Mouse (Mus musculus): ENCODE results near the gene Cyp26c1.

Cyp26c1 gene

DNA sequence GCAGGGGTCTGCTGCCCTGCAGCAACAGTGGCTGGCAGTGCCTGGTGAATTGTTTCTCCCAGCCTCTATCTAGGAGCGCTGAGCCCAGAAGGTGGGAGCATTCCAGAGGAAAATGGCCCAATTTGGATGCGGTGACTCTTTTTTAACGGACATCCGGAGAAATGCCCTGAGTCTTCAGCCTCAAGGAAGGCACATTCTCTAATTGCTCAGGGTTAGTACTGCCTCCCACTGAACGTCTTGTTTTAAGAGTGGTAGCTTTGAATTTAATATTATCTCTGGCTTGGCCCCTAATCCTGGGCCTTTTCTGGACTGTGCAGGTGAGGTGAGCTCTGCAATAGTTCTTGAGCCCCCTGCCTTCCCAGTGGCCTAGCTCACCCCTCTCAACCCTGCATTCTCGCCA, at the start of gene Cyp26c1:
Gene Cyp26c1, plus strand, starts transcription at position 301 of the 400 bp plus-strand sequence.
- DNase-seq = no peak

DNA sequence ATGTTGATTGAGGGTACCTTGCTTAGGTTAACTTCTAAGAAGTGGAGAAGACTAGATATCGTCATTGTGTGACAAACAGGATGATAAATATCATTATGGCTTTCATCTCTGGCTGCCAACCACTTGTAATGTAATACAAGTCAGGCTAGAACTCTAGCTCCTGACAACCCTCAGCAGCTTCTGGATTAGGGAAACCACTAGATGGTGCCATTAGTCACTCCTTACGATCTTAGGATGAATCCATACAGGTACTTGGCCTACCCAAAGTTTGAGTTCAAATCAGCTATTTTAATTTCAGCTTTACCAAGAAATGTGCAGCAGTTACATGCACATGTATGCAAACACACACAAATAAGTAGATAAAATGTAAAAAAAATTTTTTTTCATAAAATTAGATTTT, 37.4 kb upstream of the Cyp26c1 start:
- no peak for DNase-seq

DNA sequence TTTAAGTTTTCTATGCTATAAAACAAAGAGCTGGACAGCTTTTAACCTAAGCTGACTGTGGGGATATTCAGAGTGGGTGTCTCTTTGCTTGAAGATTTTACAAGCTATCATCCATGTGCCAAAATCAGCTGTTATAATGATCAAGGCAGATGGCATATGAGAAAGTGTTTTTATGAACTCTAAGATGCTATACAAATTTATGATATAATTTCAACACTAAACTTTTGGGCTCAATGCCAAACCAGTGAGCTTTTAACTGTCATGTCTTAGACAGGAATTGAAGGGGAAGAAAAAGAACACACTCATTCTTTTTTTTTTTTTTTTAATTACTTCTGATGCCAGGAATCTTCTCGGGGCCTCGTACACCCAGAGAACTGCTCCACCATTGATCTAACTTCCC, 34.9 kb upstream of the Cyp26c1 start:
- DNase-seq = no peak

DNA sequence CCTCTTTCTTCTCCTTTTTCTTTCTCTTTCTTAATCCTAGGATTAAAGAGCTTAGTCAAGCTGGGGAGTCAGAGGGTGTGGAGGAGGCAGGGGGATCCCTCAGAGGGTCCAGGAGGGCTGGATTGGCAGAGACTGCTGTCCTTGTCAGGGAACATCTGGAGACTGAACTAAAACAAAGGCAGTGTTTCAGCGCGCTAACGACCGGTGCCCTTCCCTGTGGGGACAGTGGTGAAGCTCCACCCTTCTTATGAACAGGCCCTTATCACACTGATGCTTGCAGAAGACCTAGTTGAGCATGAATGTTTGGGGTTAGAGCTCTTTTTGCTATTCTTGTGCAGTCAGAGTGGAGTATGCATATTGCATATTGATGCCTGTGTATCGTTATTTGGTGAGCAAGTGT, 31.4 kb upstream of the Cyp26c1 start:
- DNase-seq = no peak

DNA sequence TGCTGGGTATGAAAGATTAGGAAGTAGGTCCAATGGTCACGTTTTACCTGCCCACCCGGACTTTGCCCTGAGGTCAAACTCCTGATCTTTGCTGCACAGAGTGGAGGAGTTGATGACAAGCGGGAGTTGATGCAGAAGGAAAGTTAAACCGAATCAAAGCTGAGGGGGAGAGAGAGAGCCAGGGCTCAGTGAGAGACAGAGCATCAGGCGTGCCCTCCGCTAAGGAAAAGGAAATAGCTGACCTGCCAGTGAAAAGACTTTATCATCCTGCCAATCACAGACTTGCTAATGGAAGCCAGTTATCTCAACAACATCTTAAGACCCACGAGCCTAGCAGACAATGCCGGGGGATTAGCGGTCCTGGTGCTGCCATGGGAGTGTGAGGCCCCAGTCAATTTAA, 28.9 kb upstream of the Cyp26c1 start:
- peak; percentile 58 for DNase-seq

DNA sequence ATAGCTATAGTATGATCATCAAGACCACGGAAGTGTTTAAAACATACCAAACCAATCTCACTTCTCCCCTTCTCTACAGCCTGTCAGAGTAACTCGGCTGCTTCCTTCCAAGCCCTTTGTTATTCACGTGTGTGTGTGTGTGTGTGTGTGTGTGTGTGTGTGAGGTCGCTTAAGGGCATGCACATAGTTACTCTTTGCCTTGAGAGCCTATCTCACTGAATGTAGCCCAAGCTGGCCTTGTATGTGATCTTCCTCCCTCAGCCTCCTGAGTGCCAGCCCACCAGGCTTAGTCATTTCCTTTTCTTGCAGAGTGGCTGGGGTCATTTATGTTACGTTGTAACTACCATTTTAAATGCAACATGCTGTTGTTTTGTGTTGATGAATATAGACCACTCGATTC, 20.1 kb upstream of the Cyp26c1 start:
- DNase-seq = no peak

DNA sequence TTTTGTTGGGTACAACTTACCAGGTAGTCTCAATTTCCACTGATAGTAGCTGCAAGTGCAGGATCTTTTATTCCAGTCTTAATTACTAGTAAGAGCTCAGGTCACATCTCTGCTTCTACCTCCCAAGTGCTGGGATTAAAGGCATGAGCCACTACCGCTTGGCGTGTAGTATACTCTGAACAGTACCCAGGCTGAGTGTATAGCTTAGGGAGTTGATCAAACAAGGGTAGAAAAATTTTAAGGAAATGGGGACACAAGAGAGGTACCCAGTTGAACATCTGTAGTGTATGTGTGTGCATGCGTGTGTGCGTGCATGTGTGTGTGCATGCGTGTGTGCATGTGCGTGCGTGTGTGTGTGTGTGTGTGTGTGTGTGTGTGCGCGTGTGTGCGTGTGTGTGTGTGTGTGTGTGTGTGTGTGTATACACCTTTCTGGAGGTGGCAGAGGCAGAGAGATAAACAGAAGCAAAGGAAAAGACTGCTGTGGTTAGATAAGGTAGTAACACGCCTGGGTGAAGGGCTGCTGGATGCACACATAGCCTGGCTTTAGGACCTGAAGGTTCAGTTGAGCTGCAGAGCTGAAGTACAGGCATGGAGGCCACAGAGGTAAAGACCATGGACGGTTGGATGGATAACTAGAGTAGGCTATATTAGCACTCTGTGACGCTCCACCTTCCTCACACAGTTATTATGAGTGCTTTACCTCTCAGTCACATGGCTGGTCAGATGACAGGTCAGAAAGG, 17.4 kb upstream of the Cyp26c1 start:
- DNase-seq = no peak

DNA sequence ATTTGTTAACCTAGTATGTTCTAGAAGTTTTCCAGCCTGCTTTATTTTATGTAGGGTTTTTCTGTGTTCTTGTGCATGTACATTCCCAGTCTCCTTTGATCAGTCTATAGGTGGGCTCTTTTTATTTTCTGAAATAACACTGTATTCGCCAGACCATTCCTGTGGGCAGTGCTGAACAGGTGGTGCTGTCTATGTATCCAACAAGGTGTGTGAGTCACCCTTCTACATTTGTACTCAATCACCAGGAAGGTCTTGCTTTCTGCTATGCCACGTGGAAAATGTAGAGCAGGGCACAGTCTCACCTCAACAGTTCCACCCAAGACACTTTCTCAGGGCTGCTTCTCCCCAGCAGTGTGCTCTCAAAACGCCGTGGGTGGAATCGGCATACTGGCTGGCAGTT, 16.7 kb upstream of the Cyp26c1 start:
- no peak for DNase-seq

DNA sequence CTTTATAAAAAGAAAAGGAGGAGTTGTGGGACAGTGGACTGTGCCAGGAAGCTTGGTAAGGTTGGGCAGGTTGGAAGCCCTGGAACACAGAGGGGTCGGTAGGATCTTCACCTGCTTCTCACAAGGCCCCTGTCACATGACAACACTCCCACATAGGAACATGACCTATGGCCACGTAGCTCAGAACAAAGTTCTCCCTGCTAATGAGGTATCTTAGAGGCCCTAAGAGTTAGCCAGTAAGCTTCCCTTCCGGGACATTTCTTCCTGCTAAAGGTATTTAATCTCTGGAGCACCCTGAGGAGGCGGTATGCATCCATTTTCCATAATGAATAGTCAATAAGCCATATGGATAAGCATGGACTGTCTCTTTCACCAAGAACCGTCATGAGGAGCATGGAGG, 15.9 kb upstream of the Cyp26c1 start:
- DNase-seq = peak; percentile 18

DNA sequence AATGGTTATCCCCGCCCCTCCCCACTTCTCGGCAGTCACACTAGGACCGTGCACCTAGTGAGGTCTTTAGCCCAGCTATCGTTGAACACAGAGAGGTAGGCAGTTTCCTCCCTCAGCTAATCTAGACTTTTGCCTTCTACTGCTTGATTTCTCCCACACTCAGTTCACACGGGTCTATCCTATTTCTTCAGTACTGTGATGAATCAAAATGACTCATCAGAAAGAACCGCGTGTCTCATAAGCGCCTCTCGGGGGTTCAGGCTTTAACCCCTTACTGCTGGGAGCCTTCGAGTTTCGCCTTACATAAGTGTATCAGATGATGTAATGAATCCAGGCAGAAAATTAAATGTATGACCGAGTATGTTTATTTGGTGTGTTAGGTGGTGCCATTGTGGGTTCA, 12.0 kb upstream of the Cyp26c1 start:
- no peak for DNase-seq

DNA sequence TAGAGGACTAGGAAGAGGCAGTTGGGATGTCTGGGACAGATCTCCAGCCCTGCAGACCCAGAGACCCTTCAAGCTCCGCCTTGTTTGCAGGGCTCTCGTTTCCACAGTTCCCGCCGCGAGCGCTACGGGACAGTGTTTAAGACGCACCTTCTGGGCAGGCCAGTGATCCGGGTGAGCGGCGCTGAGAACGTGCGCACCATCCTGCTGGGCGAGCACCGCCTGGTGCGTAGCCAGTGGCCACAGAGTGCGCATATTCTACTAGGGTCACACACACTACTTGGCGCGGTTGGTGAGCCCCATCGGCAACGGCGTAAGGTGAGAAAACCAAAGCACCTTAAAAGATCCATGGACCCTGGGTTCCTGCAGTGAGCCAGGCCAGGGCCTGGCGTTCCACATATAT, 966 bp downstream of the Cyp26c1 start:
- DNase-seq = no peak

DNA sequence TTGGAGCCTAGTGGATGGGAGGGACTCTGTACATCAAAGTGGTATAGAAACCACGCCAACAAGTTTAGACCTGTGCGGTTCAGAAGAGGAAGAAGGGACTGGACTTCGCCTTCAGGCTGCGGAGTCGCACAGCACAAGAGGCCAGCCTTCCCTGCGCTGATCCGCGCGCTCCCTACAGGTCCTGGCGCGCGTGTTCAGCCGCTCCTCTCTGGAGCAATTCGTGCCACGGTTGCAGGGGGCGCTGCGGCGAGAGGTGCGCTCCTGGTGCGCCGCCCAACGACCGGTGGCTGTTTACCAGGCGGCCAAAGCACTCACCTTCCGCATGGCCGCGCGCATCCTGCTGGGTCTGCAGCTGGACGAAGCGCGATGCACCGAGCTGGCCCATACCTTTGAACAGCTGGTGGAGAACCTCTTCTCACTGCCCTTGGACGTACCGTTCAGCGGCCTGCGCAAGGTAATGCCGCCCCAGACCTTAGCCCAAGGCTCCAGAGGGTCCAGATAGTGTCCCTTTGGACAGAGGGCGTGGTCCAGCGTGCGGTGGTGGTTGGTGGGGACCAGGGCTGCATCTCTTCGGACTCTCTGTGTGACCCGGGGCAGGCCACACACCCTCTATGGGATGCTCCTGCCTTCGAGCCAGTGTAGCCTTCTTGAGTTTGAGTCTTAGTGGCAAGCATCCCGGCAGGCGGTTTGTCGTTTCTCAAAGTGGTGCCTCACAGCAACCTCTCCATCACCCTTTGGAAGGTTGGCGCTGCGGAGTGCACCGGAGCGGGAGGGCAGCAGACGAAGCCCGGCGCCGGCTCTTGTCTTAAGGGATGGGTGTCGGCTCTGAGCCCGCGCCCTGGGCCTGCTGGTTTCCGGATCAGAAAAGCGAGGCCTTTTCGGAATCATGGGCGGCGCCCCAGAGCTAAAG, 1.8 kb downstream of the Cyp26c1 start:
- DNase-seq = peak; percentile 43

DNA sequence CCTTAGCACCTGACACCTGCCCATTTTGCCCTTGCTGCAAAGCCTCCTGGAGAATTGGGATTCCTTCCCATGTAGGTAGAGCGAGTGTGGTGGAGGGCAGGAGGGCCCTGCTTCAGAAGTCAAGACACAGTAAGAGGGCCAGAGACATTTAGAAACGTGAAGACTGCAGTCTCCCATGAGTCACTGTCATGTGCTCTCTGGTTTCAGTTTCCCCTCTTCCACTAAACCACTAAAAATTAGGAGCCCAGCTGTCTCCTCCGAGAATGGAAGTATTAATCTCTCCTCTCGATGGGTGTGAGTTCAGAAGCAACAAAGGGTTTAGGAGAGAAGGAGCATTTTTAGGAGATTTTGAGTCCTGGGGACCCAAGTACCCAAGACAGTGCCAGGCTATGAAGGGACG, 4.1 kb downstream of the Cyp26c1 start:
- no peak for DNase-seq

DNA sequence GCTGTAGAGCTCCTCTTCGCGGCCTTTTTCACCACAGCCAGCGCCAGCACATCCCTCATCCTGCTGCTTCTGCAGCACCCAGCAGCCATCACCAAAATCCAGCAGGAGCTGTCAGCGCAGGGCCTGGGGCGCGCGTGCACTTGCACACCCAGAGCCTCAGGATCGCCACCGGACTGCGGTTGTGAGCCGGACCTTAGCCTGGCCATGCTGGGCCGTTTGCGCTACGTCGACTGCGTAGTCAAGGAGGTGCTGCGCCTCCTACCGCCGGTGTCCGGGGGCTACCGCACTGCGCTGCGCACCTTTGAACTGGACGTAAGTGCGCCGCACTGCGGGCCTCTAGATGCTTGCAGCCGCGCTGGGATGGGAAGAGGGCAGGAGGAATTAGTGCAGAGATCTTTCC, 5.3 kb downstream of the Cyp26c1 start:
- DNase-seq = peak; percentile 35

DNA sequence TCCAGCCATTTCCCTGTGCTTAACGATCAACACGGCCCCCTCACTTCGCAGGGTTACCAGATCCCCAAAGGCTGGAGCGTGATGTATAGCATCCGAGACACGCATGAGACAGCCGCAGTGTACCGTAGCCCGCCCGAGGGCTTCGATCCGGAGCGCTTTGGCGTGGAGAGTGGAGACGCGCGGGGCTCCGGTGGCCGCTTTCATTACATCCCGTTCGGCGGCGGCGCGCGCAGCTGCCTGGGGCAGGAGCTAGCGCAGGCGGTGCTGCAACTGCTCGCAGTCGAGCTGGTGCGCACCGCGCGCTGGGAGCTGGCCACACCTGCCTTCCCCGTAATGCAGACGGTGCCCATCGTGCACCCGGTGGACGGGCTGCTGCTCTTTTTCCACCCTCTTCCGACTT, 7.5 kb downstream of the Cyp26c1 start:
- DNase-seq = peak; percentile 55

DNA sequence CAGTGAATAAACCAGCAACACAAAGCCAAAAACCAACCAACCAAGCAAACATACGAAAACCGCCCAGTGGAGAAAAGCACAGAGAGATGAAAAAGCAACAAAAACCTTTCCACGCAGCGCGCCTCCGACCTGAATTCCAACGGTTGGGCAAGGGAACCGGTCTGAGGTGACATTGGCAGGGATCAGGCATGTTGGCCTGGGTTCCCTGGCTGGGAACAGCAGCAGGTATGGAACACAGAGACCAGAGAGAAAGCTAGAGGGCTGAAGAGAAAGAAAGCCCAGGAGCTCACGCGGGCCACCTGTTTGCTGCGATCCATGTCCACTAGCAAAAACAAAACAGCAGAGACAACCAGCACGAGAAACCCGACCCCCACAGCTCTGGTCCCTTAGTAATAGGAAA, 9.8 kb downstream of the Cyp26c1 start:
- no peak for DNase-seq

DNA sequence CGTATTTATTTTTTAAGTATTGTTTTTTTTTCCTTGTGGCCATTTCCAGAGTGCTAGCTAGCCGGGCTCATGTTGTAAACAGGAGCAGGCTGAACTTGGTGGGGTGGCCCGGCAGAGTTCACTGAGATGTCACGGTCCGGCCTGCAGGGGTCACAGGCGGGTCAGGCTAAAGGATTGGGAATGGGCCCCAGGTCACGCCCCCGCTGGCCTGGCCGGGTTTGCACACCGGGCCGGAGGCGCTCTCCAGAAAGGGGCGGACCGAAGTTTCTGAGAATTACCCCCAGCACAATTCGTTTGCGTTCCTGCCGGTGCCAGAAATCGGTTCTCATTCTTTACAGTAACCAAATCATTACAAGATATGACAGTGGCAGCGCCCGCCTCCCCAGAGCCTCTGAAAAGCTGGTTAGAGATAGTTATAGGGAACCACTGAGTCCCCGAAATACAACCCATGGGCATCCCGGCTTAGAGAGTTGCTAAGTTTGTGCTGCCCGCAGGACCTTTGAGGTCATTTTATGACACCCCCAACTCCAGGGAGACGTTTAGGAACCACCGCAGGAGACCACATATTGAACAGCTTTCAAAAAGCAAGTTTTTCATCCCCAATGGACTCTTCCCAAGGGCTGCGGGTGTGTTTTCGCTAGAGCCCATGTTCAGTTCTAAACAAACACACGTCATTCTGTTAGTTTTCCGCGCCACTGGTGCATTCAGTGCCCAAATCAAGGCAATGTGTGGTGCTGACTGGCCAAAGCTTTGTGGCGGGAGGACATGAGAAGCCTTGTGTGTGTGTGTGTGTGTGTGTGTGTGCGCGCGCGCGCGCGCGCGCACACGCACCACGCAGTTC, 10.6 kb downstream of the Cyp26c1 start:
- no peak for DNase-seq

DNA sequence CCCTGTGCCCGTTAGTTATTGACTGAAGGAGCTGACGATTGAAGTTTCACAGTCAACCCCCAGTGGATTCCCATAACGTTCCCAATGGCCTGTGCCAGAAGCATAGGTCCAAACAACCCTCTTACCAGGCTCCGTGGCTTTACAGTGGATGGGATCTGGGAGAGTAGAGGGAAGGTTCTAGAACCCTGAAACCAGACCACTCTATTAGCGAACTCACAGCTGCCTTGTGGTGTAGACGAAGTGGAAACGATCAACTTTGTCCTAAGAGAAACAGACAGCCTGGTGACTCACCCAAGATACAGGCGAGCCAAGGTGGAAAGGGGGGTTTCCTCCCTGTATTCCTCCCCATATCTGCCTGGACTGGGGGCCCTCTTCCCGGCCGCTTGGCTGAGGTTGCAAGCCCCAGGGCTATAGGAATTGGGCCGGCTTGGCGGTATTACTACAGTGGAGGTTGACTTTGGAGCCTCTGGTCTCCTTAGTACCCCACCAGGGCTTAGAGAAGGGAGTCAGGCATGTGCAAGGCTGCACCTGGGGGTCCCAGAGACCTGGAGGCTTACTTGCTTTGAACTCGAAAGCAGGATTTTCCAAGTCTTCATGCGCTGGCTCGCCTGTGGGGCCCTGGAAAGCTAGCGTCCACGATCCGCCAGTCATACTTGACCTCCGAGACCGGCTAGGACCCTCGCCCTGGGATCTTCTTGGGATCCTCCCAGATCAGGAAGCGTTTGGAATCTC, 11.4 kb downstream of the Cyp26c1 start:
- DNase-seq = no peak

DNA sequence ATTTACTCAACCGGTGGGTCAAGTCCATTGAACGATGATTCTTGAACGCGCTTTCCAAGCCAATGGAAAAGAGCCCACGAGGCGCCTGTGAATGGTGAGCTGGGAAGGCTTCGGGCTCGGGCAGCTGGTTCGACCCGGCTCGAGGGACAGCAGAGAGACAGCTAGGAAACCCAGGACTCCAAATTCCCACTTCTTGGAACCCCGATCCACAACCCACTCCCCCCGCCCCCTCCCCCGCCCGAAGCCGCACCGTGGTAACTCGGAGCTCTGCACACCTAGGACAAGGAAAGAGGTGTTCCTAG, 11.9 kb downstream of the Cyp26c1 start:
- DNase-seq = no peak

DNA sequence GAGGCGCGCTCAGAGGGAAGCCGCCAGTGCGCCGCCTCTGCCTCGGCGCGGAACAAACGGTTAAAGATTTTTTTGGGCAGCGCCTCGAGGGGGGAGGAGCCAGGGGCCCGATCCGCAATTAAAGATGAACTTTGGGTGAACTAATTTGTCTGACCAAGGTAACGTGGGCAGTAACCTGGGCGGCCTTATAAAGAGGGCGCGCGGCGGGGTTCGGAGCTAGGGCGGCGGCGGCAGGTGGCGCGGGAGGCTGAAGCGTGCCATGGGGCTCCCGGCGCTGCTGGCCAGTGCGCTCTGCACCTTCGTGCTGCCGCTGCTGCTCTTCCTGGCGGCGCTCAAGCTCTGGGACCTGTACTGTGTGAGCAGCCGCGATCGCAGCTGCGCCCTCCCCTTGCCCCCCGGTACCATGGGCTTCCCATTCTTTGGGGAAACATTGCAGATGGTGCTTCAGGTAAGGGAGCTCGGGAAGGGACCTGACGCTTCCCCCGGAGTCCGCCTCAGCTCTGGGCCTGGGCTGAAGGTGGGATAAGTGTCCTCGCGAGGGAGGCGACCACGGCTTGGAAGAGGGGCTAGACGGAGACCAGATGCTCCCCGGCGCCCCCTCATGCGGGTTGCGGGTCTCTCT, 12.4 kb downstream of the Cyp26c1 start, which contains the start of gene Cyp26a1:
Gene Cyp26a1, plus strand, starts transcription at position 148 of the 622 bp plus-strand sequence.
- peak; percentile 44 for DNase-seq

DNA sequence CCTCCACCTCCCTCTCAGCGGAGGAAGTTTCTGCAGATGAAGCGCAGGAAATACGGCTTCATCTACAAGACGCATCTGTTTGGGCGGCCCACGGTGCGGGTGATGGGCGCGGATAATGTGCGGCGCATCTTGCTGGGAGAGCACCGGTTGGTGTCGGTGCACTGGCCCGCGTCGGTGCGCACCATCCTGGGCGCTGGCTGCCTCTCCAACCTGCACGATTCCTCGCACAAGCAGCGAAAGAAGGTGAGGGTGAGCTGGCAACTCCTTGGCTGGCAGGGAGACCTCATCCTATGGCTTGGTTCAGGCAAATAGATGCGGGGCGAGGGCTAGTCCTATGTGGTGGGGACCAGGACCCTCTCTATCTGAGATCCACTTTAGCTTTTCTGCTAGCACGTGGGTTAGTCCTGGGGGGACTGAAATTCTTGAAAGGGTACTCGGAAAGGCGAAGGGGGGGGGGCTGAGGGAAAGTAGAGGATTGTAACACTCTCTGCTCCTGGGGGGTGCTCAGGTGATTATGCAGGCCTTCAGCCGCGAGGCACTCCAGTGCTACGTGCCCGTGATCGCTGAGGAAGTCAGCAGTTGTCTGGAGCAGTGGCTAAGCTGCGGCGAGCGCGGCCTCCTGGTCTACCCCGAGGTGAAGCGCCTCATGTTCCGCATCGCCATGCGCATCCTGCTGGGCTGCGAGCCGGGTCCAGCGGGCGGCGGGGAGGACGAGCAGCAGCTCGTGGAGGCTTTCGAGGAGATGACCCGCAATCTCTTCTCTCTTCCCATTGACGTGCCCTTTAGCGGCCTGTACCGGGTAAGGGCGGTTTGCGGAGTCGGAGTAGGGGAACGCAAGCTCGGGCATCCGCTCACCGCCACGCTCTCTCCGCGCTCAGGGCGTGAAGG, 13.1 kb downstream of the Cyp26c1 start:
- DNase-seq = peak; percentile 45

Measured in kidney, postnatal 10 days (tissue).